Mouse (Mus musculus) hindbrain, embryonic 10.5 days (tissue): ENCODE results near the gene 1700001O22Rik. TPM values are rescaled to one million over a fixed set of nuclear protein-coding genes. Genes with fewer than 3 reads are reported as not detected.

Experiments
- DNase-seq: peaks from one replicate; pipeline ENCODE4 v3.0.0-alpha.2; 2017; ENCODE audit warnings: low spot score
- H3K27ac ChIP-seq: fragments of 300-500 bp; sonication (generic); 2 replicates; pipeline ENCODE4 v1.5.1; 2016; ENCODE audit warnings: mild to moderate bottlenecking, moderate library complexity
- H3K27me3 ChIP-seq: fragments of 300-500 bp; sonication (generic); 2 replicates; pipeline ENCODE4 v1.6.1; 2016; ENCODE audit warnings: mild to moderate bottlenecking; ENCODE audit not compliant: poor library complexity, insufficient read depth, severe bottlenecking
- H3K36me3 ChIP-seq: fragments of 300-500 bp; sonication (generic); 2 replicates; pipeline ENCODE4 v1.6.1; 2016; ENCODE audit warnings: mild to moderate bottlenecking, moderate library complexity
- H3K4me1 ChIP-seq: fragments of 300-500 bp; sonication (generic); replicated peaks from 2 replicates; pipeline ENCODE4 v1.6.1; 2016; ENCODE audit warnings: mild to moderate bottlenecking
- H3K4me3 ChIP-seq: fragments of 300-500 bp; sonication (generic); 2 replicates; pipeline ENCODE4 v1.5.1; 2016; ENCODE audit warnings: mild to moderate bottlenecking, moderate library complexity
- H3K9me3 ChIP-seq: fragments of 300-500 bp; sonication (generic); 2 replicates; pipeline ENCODE4 v1.6.1; 2016; ENCODE audit warnings: mild to moderate bottlenecking, moderate library complexity
- WGBS: fragments of 180-500 bp; shearing (Covaris S2); methylation state at CpG from one replicate; pipeline ENCODE4 v1.1.7; 2016; 5-methylcytosine and 5-hydroxymethylcytosine counted together
- polyA plus RNA-seq: library from polyadenylated mRNA; unstranded; fragments of >200 nt; fragmentation: Nextera tagmentation; extraction: Ambion mirVana; gene quantifications from 2 replicates; pipeline ENCODE4 v1.2.1, GENCODE M21; 2016

1700001O22Rik gene
- polyA plus RNA-seq, 1 experiment from 2014 or later, result 3.1 TPM

- no peaks in the 10 kb centered on the region for H3K27me3 ChIP-seq
- no peak for DNase-seq
- H3K4me1 ChIP-seq, result peaks cover 74% of the 10 kb centered on the region
- H3K27ac ChIP-seq, result peak overlapping the region; percentile 24
- H3K4me3 ChIP-seq, result no peak overlapping the region
- WGBS, result 62% methylated on average over 6 of the region's 6 CpGs
- H3K36me3 ChIP-seq, result peaks cover 8% of the 10 kb centered on the region
- peaks cover 9% of the 10 kb centered on the region for H3K9me3 ChIP-seq
These were observed 34.3 kb downstream of the 1700001O22Rik start for GRCm38 (mm10) chr2:30769187-30769586.

- WGBS, result 87% methylated on average over 5 of the region's 5 CpGs
- Histone ChIP-seq H3K4me1 (peaks cover 68% of the 10 kb centered on the region), H3K27me3 (no peaks in the 10 kb centered on the region), H3K4me3 (no peak overlapping the region), H3K27ac (peak overlapping the region; percentile 75), H3K9me3 (peaks cover 9% of the 10 kb centered on the region), H3K36me3 (peaks cover 8% of the 10 kb centered on the region)
- no peak for DNase-seq
These were observed 34.9 kb downstream of the 1700001O22Rik start for GRCm38 (mm10) chr2:30768529-30768928.

GRCm38 (mm10) chr2:30767626-30768240 lies 35.7 kb downstream of the 1700001O22Rik start:
- Histone ChIP-seq H3K4me3 (no peak overlapping the region), H3K4me1 (peaks cover 60% of the 10 kb centered on the region), H3K27ac (peak overlapping the region; percentile 75), H3K27me3 (no peaks in the 10 kb centered on the region), H3K36me3 (peaks cover 8% of the 10 kb centered on the region), H3K9me3 (peaks cover 14% of the 10 kb centered on the region)
- WGBS, result 78% methylated on average over 7 of the region's 7 CpGs
- DNase-seq, result no peak

- peak overlapping the region; percentile 75 for H3K27ac ChIP-seq
These were observed 37.0 kb downstream of the 1700001O22Rik start for GRCm38 (mm10) chr2:30766446-30766845.

DNA sequence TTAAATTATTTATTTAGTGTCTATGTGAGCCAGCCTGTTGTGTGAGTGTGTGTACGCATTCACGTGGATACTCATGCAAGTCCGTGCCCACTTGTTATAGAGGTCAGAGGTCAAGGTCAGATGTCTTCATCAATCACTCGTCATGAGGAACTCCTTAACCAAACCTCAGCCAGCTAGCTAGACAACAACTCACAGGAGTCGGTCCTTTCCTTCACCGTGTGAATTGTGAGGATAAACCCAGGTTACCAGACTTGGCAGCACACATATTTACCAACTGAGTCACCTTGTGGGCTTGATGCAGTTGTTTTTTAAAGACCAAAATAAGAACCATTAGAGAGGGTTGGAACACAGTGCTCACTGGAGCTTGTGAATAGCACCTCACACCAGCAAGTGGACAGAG lies 42.8 kb downstream of the 1700001O22Rik start:
- no peak for DNase-seq
- WGBS, result 12% methylated on average over 6 of the region's 6 CpGs
- Histone ChIP-seq H3K4me1 (peaks cover 53% of the 10 kb centered on the region), H3K36me3 (peaks cover 11% of the 10 kb centered on the region), H3K4me3 (no peak overlapping the region), H3K9me3 (peaks cover 30% of the 10 kb centered on the region), H3K27ac (peak overlapping the region; percentile 93), H3K27me3 (no peaks in the 10 kb centered on the region)

More at GRCm38 (mm10) chr2:30766446-30766845, 37.0 kb downstream of the 1700001O22Rik start:
- H3K4me3 ChIP-seq, result no peak overlapping the region
- H3K27me3 ChIP-seq, result no peaks in the 10 kb centered on the region
- H3K9me3 ChIP-seq, result peaks cover 22% of the 10 kb centered on the region
- peaks cover 47% of the 10 kb centered on the region for H3K4me1 ChIP-seq
- no peak for DNase-seq
- WGBS, result 84% methylated on average over 5 of the region's 5 CpGs
- peaks cover 8% of the 10 kb centered on the region for H3K36me3 ChIP-seq

DNA sequence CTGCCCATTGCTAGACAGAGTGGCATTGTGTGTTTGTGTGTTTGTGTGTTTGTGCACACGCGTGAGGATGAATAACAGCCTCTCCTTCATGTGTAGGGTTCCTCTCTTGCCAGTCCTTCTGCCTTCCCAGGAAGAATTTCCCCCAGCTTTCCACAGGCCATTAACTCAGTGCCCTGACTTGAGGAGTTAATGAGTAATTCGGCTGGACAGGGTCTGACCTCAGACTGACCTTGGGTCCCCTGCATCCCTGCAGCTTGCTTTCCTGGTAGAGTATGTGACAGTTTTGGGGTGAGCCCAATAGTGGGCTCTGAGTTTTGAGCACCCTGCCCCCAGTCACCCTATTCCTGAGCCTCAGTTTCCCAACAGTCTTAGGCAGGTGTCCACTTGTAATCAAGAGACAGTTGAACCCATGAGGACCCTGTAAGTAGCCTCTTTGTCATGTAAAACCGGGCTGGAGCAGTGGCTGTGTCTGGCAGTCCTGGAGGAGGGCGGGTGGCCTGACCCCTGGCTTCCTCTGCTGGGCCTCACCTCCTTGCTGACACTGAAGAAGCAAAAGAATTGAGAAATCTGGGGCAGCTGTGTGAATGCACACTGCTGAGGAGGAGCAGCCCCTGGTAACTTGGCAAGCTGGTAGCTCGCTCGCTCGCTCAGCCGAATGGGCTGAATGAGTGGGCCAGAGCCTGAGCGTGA lies 43.5 kb downstream of the 1700001O22Rik start:
- Histone ChIP-seq H3K27me3 (no peaks in the 10 kb centered on the region), H3K36me3 (peaks cover 7% of the 10 kb centered on the region; the same call in 1 of the 2 replicates), H3K27ac (peak overlapping the region; percentile 93), H3K4me3 (0 out of 2 replicates have a peak overlapping the region, but pooled peaks have one; percentile 30), H3K9me3 (peaks cover 29% of the 10 kb centered on the region), H3K4me1 (peaks cover 55% of the 10 kb centered on the region)
- DNase-seq, result peak; percentile 82
- 21% methylated on average over 10 of the region's 10 CpGs for WGBS

DNA sequence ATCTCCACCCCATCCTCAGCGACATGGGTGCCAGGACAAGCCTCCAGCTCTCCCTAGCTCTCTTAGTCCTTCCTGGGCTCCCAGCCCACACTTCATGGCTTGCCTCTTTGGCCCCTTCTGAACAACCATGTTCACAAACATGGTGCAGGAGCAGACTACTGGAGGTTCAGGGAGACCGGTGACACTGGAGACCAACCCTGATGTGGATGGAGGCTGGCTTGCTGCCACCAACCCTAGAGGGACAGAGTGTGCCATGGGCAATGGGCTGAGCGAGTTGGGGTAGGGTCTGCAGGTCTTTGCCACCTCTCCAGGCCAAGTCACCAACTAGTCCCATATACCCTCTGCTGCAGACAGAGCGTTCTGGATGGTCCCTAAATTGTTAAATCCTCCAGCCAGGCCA lies 44.0 kb downstream of the 1700001O22Rik start:
- no peaks in the 10 kb centered on the region for H3K27me3 ChIP-seq
- H3K27ac ChIP-seq, result peak overlapping the region; percentile 93
- H3K9me3 ChIP-seq, result peaks cover 23% of the 10 kb centered on the region
- H3K36me3 ChIP-seq, result peaks cover 3% of the 10 kb centered on the region; the same call in 1 of the 2 replicates
- whole genome bisulfite sequencing, result 75% methylated on average over 4 of the region's 4 CpGs
- DNase-seq, result no peak
- peaks cover 59% of the 10 kb centered on the region for H3K4me1 ChIP-seq
- H3K4me3 ChIP-seq, result no peak overlapping the region

DNA sequence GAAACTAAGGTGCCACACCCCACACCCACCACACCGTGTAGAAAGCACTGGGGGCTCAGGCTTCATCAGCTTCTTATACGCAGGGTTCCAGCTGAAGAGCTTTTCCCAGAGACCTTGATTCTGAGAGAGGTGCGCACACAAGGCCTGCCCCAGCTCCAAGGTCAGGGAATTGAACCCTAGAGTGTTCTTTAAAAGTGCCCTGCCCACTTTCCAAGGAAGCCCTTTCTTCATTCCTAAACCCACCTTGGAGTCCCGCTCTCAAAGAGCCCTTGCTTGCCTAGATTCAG lies 44.4 kb downstream of the 1700001O22Rik start:
- Histone ChIP-seq H3K4me3 (peak overlapping the region; percentile 28; the same call in 1 of the 2 replicates), H3K27ac (peak overlapping the region; percentile 93), H3K27me3 (0 out of 2 replicates have a peak, but pooled peaks cover 3% of the 10 kb centered on the region), H3K4me1 (peaks cover 63% of the 10 kb centered on the region), H3K36me3 (peaks cover 3% of the 10 kb centered on the region; the same call in 1 of the 2 replicates), H3K9me3 (peaks cover 23% of the 10 kb centered on the region)
- WGBS, result 26% methylated on average over 4 of the region's 4 CpGs
- DNase-seq, result no peak

DNA sequence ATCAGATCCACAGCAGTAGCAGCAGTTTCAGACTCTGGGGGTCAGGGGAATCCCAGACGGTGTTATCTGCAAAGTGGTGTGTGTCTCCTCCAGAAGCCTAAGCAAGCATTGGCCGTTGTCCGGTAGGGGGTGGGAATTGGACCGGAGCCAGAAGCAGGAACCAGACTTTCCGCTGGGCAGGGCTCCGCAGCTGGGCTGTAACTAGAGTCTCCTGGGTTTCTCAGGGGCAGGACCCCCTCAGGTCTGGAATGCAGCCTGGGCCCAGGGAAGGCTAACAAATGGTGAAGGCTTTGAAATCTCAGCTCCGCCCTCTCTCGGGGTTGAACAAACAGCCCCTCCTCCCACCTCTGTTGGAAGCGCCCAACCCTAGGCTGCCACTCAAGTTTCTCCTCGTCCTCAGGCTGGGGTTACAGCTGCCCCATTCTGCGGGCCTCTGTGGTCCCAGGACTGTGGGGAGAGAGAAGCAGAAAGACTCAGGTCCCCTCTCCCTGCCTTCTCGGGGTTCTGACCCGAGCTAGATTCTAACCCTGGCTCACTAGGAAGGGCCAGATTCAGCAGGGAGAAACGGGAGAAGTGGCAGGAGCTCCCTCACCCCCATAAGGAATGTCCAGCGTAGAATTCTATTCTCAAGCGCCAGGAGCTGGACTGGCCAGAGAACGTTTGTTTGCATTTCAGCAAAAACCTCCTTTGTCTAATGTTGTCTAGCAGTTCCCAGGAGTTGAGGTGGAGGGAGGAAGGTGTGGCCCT lies 44.9 kb downstream of the 1700001O22Rik start:
- Histone ChIP-seq H3K4me1 (peaks cover 66% of the 10 kb centered on the region), H3K27me3 (peaks cover 8% of the 10 kb centered on the region; the same call in 1 of the 2 replicates), H3K36me3 (peaks cover 3% of the 10 kb centered on the region; the same call in 1 of the 2 replicates), H3K27ac (peak overlapping the region; percentile 93), H3K4me3 (peak overlapping the region; percentile 28), H3K9me3 (peaks cover 23% of the 10 kb centered on the region)
- DNase-seq, result peak; percentile 91
- WGBS, result 2% methylated on average over 17 of the region's 17 CpGs

GRCm38 (mm10) chr2:30756962-30757715 lies 46.3 kb downstream of the 1700001O22Rik start:
- DNase-seq, result no peak
- Histone ChIP-seq H3K4me3 (no peak overlapping the region), H3K4me1 (peaks cover 72% of the 10 kb centered on the region), H3K27ac (peak overlapping the region; percentile 93), H3K36me3 (0 out of 2 replicates have a peak, but pooled peaks cover 3% of the 10 kb centered on the region), H3K9me3 (peaks cover 12% of the 10 kb centered on the region), H3K27me3 (peaks cover 11% of the 10 kb centered on the region; the same call in 1 of the 2 replicates)
- 86% methylated on average over 10 of the region's 10 CpGs for WGBS

DNA sequence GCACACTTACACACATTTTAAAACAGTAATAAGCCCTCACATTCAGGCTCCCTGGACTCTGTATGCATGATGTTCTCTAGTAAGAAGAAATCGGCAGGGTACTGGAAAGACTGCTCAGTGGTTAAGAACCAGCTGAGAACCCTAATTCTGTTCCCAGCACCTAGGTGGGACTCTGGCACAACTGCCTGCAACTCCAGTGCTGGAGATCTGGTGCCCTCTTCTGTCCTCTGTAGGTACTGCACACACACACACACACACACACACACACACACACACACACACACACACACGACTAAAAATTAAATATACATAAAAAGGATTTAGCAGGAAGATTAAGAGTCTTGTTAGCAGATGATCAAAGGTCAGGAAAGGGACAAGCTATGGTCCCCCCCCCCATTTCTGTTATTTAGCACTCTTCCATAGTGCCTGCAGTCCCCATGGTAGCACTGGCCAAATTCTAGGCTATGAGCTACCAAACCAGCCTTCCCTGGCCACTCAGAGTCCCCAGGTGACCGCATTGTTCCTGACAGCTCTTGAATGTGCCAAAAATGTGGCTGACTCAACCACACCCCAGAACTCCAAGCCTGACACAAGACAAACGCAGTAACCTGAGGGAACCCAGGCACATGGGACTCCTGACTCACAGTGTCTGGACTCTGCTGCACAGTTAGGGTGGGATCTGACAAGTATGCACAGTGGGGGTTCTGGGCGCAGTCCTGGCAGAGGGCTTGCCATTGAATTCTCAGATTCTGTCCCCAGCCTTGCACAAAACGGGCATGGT lies 47.3 kb downstream of the 1700001O22Rik start:
- Histone ChIP-seq H3K4me1 (peaks cover 69% of the 10 kb centered on the region), H3K36me3 (0 out of 2 replicates have a peak, but pooled peaks cover 3% of the 10 kb centered on the region), H3K27ac (peak overlapping the region; percentile 93; the same call in 1 of the 2 replicates), H3K27me3 (peaks cover 11% of the 10 kb centered on the region; the same call in 1 of the 2 replicates), H3K4me3 (no peak overlapping the region), H3K9me3 (peaks cover 10% of the 10 kb centered on the region)
- WGBS, result 96% methylated on average over 6 of the region's 6 CpGs
- DNase-seq, result no peak
